Mouse (Mus musculus) layer of hippocampus, adult 11-12 months (tissue): ENCODE results near the gene Olfr853.

Experiments
- DNase-seq: peaks from one replicate; pipeline ENCODE4 v3.0.0; 2022; ENCODE audit warnings: low spot score

The Olfr853 gene

GRCm38 (mm10) chr9:19540976-19541375 is at the start of gene Olfr853:
Gene Olfr853 (minus strand): TSS chr9:19541076.
- DNase-seq, result no peak

- no peak for DNase-seq
These were observed 41.4 kb upstream of the Olfr853 start, which contains the start of gene Olfr855 for GRCm38 (mm10) chr9:19582317-19582716. Gene Olfr855 (plus strand): TSS chr9:19582617.

- DNase-seq, result no peak
These were observed 26.4 kb upstream of the Olfr853 start, which contains the start of gene Olfr854 for GRCm38 (mm10) chr9:19567282-19567681. Gene Olfr854 (minus strand): TSS chr9:19567382.

- no peak for DNase-seq
These were observed 47.9 kb downstream of the Olfr853 start, which contains the start of gene Olfr851 for GRCm38 (mm10) chr9:19492995-19493394. Gene Olfr851 (plus strand): TSS chr9:19493295.
